Mouse (Mus musculus) kidney, adult 9 months (tissue): Measurements from ENCODE around the gene Tns1.
"Not testable (repeated sequence)": the region's sequence is repeated elsewhere in the genome, so short reads cannot be mapped to it uniquely, and the experiment has no call there.

Source experiments
- DNase-seq: peaks from one replicate; pipeline ENCODE4 v3.0.0; 2022

Gene Tns1

DNA sequence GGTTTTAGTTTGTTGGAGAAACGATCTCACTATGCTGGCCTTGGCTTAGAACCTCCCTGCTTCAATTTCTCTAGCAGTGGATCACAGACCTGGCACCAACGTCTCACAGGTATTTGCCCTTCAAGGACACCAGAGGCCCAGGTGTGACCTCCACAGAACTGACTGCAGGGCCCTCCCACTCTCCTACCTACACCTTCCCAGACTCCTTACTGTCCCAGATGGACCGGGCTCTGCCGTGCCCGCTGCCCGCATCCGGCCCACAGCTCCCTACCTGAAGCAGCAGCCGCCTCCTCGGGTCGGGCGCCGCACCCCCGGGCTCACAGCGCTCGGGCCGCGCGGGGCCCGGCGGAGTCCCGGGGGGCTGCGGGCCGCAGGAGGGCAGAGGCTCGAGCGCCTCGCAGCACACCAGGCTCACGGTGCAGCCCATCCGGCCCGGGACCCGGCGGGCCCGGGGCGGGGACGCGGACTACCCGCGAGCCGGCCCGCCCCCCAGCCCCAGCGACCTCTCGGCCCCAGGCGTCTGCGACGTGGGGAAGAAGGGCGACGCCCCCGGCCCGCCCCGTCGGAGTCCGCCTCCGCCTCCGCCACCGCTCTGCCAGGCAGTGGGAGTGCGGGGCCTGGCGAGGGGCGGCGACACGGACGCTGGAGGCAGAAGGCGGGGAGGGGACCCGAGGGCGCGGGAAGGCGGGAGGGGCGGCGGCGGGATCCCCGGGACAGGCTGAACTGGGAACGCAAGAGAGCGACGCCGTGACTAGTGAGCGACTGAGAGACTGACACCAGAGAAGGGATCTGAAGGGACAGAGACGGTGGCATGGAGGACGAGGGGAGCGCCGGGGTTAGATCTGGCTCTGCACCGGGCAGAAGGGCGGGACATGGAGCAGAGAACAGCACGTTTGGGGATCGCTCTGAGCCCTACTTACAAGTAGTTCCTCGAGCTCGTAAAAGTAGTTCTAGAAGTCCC, at the start of gene Tns1:
TSS of gene Tns1 (minus strand) at position 429 of the 961 bp plus-strand sequence.
- peak; percentile 53 for DNase-seq

DNA sequence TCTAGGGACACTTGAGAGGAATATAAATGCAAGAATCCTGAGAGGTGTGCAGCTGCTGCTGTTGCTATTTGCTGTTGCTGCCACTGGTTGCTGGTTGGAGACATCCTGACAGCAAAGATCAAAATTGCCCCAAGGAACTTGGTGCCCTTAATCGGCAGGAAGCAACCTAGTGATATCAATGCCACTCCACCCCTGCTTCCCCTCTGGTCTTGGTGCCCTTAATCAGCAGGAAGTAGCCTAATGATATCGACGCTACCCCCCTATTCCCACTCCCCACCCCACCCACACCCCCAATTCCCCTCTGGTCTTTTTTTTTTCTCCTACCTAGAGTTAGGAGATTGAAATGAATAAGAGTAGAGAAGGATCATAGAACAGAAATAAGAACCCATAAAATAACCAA, 48.5 kb upstream of the Tns1 start:
- DNase-seq = no peak

DNA sequence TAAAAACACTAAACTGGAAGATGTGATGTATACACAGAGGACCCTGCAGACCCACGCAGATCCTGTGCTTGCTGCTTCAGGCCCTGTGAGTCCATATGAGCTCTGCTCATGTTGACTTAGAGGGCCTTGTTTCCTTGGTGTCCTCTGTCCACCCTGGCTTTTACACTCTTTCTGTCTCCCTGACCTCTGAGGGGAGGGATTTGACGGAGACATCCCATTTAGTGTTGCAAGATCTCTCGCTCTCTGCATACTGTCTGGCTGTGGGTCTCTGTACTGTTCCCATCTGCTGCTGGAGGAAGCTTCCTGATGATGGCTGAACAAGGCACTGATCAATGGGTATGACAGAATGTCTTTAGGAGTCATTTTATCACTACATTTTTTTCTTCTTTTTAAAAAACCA, 45.5 kb upstream of the Tns1 start:
- no peak for DNase-seq

DNA sequence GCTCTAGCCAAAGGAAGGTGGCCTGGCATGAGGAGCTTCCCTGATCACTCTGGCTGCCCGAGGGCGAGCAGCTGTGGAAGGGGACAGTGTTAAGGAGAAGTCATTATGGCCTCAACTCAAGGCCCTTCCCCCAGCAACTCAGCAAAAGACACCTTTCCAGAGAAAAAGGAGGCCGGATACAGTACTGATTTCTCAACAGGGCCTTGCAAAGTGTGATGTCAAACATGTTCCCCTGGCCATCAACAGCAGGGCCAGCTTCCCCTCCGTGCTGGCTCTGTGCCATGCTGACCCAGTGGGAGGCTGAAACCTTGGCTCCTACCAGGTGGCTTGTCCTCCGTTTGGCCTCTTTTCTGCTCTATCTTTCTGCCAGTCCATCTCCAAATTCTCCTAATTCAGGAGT, 42.9 kb upstream of the Tns1 start:
- no peak for DNase-seq

DNA sequence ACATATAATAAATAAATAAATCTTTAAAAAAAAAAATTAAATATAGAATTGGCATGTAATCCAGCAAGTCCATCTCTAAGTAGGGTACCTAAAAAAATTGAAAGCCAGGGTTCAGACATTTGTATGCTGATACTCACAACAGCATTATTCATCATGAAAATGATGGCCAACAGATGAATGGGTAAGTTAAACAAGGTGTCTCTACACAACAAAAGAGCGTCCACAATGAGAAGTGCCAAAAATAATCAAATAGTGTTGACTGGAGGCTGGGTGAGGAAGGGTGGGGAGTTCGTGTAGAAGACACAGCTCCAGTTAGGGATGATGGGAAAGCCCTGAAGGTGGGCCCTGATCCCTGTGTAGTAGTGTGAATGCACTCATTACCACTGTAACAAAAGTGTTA, 35.8 kb upstream of the Tns1 start:
- no peak for DNase-seq

DNA sequence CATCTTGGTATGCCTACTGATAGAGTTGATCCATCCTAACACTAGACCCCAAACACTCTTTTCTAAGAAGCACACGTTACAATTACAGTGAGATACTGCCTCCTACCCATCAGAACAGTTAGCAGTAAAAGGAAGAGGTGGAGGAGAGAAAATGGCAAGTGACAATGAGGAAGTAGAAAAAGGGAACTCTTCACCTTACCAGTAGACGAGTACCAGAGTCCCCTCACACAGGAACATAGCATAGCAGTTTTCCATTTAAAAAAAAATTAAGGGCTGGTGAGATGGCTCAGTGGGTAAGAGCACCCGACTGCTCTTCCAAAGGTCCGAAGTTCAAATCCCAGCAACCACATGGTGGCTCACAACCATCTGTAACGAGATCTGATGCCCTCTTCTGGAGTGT, 35.4 kb upstream of the Tns1 start:
- DNase-seq = not testable (repeated sequence)

DNA sequence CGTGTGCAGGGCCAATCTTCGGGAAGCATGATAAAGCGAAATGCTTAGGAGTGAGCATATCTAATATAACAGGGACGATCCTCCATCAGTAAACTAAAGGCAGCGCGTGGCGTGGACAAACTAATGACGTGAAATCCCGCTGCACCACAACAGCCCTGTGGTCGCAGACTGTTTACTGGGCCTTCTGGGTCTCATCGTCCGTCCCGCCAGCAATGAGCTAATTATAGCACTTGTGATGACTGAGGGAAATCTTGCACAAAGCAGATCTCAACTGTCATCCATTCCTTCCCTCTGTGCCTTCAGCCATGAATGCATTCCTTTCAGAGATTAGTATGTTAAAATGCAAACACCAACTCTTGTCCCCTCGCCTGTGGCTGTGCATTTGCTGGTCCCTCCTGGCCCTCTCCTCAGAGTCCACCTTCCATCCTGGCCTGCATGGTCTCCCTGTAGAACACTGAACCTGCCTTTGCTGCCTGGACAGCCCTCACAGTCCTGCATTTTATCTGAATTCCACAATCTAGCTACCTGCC, 32.2 kb upstream of the Tns1 start:
- no peak for DNase-seq

DNA sequence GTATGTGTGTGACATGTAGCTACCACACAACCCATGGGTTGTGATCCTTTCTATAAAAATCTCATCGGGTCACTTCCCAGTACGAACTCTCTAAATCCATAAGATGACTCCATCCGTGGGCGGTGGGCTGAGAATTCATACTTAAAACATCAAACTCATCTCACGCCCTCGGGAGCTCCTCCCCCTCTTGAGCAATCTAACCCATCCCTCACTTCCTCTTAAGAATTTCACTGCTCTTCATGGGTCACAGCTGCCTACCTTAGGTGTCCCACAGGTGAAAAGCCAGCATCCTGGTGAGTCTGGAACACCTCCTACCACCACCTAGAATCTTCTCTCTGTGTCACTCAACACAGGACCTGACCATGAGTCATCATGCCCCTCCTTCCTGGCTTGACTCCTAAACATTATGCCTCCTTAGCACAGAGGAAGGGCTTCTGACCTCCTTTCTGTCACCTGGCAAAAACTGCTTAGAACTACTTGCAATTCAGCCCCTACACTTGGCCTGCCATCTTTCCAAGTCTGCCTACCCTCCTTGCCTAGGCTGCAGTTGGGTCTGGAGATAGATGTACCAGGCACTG, 31.3 kb upstream of the Tns1 start:
- DNase-seq = no peak

DNA sequence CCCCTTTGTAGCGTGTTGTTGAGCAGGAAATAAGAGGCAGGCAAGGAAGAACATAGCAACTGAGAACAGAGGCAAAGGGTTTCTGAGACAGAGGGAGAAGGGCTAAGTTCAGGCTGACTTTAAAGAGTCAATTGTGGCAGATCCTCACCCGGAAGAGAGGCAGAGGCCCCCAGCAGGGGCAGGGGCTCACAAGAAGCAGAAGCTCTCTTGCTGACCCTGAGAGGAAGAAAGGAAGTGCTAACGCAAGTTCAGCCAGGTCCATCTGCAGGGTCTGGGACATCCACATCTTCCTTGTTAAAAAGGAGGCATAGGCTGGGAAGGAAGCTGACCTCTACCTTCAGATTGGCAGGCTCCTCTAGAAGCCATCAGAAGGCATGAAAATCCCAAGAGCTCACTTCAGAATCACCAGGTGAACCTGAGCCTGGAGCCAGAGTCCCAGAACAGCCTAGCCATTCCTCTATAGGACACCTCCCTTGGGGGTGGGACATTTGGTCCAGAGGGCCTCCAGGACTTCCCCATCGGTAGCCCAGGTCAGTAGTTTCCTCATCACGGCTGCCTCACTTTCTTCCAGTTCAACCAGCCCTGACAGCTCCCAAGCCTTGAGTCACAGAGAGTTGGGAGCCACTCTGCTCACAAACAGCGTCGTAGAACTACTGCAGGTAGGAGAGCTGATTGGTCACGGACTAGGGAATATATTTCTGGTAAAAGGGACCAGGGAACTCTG, 29.4 kb upstream of the Tns1 start, which contains the start of gene Cxcr2:
TSS of gene Cxcr2 (plus strand) at position 529 of the 724 bp plus-strand sequence.
- no peak for DNase-seq

DNA sequence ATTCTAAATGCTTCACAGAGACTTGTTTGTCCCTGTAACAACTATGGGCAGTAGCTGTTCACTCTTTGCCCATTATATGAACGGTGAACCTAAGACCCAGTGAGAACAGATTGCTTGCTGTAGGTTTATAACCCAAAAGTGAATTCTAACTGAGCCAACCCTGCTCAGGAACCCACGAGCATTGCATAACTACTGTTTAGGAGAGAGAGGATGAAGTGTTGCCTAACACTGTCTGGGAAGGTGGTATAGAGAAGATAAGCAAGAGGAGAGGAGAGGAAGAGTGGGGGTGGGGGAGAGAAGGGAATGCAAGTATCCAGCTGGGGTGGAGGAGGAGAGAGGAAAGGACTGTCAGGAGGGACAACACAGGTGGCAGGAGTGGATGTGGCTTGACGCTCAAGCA, 26.8 kb upstream of the Tns1 start:
- no peak for DNase-seq

DNA sequence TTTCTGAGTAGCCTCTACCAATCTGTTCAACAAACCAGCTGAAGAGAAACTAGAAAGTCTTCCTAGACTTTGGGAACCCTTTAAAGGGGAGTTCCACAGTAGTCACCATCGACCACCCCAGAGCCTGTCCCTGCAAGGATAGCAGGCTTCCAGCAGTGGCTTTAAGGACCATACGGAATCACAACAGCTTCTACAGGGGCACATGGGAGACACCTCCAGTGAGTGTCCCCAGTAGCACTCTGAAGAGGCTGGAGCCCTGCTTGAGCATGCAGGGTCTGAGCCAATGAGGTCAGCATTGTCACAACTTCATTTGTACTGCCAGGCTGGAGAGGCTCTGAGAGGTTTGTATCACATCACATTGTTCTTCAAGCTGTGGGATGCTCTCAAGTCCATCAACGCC, 25.9 kb upstream of the Tns1 start:
- DNase-seq = no peak

DNA sequence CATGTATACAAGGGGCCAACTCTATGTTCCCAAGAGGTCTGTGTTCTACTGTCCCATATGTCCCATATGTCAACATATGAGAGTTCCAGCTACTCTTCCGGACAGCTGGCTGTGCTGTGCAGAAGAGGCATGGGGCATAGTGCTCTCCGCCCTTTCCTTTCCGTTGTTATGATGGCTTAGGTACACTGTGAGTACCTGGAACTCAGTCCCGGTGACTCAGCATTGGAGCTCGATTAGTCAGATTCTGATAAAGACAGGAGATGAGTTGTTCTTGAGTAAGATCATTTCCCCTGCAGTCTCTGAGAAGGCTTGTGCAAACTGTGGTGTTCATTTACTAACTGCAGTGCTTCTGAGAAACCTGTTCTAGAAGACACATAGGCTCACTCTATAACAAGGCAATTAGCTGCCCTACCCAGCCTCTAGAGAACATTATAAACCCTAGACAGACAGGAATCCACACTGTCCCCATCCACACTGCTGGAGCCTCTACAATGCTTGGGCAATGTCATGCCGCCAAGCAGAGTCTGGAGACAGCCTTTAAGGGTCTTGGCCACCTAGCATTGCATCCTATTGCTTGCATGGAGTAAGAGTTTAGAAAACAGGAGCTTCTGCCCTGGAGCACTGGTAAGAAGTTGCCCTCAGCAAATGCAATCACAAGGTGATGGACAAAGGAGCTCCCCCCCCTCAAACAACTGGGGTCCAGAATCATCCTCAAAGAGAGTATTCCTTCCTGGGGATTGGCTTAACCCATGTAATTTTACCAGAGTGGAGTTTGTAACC, 25.0 kb upstream of the Tns1 start:
- no peak for DNase-seq

DNA sequence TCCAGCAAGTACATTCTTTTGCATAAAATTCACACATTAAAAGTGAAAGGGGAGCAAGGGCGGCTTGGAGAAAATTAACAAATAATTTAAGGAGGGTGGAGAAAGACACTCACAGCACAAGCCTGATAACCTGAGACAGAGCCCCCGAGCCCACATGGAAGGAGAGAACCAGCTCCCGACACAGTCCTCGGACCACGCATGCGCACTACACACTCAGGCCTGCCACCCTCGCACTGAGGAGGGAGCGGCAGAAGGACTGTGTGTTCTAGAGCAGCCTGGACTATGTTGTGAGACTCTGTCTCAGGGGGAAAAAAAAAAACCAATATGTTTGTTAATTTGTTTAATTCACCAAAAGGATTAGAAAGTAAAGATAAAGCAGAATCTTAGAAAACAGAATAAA, 17.5 kb upstream of the Tns1 start:
- DNase-seq = no peak

DNA sequence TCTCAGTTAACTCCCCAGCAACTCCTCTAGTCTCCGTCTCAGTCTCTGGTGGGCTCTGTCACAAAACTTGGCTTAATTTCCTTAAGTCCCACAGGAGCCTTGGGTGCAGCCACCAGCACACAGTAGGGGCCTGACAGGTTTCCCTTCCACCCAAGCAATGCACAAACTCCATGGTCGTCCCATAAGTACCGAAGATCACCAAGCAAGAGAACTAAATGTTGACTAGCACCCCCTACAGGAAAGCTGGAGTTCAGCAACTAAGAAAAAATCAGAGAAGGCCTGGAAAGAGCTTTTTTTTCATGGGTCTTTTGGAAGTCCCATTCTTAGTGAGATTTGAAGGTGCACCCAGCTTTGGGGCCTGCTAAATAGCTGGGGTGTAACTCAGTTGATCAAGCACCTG, 15.2 kb upstream of the Tns1 start:
- DNase-seq = peak; percentile 33

DNA sequence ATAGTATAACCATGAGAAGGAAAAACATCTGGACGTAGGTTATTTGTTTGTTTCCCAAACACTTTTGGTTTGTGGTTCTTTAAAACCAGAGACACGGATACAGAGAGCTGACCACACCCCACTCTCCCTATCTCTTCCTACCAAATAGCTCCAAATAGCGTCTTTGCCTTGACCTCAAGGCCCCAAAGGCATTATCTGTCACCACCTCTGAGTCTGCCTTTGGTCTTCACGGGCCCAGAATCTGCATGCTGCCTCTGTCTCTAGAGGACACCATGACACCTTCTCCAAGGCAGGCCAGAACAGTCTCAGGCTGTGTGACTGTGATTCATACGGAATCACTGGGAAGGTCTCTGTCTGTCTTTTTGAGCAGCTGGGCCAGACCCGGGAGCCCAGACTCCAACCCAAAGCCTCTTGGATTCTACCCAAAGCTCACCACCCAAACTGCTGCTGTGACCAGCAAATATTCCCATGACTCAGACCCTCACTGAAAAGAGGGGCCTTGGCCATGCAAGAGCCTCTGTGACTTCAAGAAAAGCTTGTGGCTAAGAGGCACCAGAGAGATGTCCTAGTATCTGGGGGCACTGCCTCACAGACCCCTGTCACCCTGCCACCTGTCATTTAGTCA, 11.2 kb upstream of the Tns1 start:
- DNase-seq = no peak

DNA sequence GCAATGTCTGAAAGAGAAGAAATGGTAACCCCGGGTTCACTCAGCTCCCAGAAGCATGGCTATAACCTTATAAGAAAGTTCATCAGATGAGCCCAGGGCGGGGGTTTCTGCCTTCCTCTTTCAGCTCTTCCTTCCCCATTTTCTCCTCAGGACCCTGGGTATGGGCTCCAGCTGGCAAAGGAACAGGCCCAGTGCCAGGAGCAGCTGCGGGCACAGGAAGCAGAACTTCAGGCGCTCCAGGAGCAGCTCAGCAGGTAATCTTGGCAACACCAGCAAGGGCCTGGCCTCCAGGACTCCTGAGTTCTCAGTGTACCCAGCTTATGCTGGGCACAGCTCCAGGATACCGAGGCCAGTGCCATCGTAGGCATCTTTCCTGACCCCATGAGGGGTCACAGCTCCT, 9.7 kb upstream of the Tns1 start:
- DNase-seq = no peak

DNA sequence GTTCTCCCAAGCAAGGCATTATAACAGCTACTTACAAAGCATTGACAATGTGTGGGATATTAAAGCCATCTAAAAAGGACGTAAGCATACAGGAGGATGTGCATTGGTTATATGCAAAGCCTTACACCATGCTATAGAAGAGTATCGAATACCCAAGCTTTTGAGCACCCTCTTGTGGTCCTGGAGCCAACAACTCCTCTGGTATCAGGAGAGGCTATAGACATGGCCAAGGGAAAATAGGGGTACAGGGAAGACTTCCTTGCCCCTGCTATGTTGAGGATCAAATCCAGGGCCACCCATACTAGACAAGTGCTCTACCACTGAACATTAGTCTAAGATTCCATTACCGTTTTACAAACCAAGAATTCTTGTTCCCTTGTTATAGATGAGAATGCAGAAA, 7.8 kb upstream of the Tns1 start:
- no peak for DNase-seq

DNA sequence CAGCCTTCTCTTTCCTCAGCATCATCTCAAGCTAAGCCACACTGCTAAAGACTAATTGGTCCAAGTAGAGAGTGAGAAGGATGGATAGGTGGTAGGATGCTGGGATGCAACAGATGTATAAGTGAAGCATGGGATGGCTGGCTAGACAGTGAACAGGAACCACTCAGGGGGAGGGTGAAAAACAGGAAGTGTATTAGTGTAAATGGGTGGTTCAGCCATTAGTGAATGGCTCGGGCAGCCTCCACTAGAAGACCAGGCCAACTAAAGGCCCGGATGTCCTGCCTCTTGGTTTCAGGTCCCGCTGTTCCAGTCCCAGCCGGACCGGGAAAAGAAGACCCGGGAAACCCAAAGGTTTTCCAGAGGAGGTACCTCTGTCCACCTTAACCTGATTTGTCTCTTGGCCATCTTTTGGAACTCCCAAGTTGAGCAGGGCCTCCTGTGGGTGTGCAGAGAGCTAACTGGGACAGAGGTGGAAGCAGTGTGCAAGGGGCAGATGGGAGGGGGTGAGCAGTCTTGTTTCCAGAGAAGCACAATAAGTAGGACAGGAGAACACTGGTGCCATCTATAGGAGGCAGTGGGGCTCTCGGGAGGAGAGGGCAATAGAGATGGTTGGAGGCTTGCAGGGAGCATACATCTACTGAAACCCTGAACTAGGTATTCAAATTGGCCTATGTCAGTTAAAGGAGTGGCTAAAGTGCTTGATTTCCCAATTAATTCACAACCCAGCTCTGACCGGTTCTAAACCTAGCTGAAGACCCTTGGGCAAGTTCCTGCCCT, 6.8 kb upstream of the Tns1 start:
- DNase-seq = no peak

DNA sequence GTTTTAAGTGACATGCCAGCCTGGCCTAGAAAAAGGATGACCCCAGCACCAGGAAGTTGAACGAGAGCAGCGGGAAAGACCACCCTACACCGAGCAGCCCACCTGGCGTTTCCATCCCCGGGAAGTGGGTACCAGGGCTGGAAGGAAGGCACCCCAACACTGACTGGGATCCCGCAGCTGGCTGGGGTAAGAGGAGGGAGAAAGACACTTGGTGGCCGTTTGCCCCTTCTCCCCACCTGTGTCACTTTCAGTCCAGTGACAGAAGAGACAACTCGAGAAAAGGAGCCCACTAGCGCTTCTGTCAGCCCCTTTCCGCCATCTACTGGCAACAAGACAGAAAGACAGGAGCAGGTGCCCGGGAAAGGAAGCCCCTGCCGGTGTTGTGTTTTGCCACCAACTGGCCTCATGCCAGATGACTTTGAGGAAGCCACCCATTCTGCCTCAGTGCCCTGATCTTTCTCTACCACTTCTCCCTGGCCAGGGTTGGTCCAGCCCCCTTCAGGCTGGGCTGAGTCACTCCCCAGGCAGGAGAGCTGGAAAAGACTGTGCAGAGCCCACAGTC, 823 bp upstream of the Tns1 start, which contains the start of gene Rufy4:
TSS of gene Rufy4 (plus strand) at position 551 of the 562 bp plus-strand sequence.
- DNase-seq = peak; percentile 84

DNA sequence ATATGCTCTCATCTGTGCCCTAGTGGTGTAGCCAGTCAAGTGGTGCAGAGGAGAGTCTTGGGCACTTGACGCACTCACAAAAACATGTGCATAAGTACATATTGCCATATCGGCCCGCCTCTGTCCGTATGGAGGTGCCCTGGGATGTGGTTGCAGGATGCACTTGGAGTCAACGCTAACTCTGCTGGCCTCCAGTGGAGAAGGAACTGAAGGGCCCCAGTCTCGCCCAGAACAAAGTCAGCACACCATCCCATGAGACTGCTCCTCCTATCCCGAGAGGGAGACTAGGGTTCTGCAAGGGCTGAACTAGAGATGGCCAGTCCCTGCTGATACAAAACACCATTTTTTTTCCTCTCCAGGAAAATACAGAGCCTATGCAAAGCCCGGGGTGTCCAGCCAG, 1.0 kb downstream of the Tns1 start:
- DNase-seq = no peak
